Mouse (Mus musculus): ENCODE results near the gene Dbh.

The Dbh gene

DNA sequence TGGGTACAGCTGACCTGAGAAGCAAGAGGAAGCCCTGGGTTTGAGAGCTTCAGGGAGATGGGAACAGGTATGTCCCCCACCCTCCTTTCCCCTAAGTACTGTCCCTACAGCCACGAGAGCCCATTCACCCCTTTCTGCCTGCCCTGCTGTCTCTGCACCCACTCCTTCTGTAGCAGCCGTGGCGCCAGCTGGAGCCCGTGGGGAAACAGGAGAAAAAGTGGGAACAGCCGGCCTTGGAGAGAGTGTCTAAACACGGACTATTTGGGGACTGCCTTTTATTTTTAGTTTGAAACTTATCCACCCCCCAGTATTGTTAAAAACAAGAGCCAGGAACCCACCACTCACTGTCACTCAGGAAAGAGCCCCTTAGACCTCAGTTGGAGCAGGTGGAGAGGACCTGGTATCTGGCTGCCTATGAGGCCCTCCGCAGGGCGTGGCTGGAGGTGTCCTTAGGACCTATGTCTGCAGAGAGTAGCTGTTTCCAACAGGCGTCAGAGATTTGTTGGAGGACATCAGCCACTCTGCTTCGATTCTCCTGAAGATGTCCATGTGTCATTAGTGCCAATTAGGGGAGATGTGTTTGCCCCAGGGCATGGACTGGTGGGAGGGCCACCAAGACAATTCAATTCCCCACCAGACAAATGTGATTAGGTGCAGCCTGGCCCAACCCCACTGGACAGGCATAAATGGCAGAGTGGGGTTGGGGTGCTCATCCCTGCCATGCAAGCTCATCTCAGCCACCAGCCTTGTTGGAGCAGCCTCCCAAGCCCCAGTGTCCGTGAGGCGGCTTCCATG, at the start of gene Dbh:
Dbh (plus strand) TSS at position 438 of the 795 bp plus-strand sequence.
- DNase-seq (ENCODE audit: low spot score), result no peak

DNA sequence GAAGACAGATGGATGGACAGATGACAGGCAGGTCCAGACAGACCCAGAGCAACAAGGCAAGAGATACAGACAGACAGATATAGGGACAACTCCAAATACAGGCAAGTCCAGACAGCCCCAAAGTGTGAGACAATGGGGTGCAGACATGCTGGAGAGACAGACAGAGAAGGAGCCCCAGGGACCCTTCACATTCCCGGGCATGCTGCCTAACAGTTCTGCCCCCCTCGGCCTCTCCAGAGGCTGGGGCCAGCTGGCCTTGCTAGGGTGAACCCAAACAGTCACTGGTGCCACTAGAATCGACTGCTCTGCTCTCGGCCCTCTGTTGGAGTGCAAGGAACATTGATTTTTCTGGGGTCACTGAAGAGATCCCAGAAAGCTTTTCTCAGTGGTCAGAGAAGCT, 46.6 kb upstream of the Dbh start:
- DNase-seq (ENCODE audit: low spot score), result no peak

DNA sequence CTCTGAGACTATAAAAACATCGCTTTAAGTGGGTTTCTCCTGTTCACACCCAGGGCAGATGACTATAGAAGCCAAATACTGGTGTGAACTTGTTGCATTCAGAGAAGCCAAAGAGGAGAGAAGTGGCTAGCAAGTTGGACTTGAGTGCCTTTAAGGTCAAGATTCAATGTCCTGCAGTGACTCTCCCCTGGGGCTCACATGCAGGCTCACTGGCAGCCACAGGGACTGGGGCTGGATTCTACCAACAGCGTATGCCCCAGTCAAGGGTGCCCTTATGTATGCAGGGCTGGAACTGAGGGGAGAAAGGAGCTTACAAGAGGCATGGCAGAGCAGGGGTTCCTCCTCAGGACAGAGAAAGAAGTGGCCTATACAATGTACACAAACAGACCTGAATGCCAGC, 45.3 kb upstream of the Dbh start:
- DNase-seq (ENCODE audit: low spot score), result no peak

DNA sequence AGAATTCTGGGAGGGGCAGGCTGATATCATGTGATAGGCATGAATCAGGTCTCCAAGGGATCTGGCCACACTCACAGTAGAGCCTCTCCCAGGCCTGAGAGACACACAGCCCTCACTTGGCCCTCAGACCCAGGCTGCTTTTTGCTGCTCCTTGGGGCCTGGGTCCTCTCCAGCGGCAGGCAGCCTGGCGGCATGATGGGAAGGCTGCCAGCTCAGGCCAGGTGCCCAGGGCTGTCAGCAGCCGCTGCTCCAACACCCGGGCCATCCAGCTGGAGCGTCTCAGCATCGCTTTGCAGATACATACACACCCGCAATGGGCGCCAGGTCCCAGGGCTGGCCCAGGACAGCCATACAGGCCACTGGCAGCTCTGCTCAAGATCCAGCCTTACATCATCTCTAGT, 44.8 kb upstream of the Dbh start:
- DNase-seq (ENCODE audit: low spot score), result no peak

DNA sequence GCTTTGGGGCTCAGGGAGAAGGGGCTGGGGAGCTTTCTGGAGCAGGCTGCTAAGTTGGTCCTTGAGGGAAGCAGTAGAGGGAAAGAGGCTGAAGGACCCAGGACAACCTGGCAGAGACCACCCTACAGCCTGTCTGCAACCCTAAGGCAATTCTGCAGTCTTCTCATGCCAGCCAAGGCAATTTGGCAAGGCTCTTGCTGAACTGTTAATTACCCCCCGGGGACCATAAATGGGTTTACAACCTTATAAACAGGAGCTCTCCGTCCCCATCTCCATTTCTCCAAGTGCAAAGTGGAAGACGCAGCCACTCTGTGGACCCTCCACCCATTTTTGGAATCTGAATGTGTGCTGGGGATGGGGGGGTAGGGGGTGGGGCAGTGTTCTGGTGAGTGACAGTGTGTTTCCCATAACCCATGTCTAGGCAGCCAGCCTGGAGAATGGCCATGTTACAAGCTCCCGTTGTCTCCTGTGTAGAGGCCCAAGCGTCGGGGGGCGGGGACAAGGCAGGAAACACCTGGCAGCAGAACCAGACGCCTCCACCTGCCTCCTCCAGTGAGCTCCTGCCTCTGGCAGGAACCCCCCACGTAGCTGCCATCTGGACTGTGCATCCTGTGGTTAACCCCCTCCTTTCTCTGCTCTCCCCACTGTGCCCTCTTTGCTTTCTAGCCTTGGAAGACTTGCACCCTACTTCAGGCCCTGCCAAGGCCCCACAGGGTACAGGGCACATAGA, 43.2 kb upstream of the Dbh start:
- DNase-seq (ENCODE audit: low spot score), result no peak

DNA sequence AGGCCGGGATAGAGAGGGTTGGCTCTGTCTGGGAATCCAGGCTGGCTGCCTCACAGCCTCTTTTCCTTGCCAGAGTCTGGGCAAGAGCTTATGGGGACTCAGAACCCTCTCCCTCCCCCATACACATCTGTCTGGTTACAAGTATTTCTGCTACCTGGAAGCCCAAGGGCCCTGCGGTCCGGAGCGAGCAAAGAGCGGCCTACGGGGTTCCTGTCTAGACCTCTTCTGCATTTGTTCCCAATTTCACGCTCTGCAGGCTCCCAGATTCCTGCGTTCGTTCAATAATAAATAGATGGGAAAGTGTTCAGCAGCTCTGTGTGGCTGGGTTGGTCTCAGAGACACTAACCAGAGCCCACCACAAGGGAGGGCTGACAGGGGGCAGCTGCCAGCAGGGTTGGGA, 42.5 kb upstream of the Dbh start:
- DNase-seq (ENCODE audit: low spot score), result no peak

DNA sequence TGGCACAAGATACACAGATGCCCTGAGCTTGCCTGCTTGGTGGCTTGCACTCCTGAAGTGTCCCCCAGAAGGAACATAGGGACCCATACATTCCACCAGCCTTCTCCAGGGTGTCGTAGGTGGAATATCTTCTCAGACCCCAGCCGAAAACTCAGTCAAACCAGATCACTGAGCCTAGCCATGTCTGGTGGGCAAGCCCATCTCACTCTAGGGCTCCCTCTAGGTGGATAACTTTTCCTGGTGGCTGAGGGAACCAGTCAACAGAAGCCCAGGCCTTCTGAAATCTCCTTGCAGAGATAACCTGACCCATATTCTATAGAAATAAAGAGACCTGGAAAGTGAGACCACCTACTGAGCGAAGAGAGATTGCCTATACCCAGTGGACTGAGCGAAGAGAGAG, 41.9 kb upstream of the Dbh start:
- no peak for DNase-seq (ENCODE audit: low spot score)

DNA sequence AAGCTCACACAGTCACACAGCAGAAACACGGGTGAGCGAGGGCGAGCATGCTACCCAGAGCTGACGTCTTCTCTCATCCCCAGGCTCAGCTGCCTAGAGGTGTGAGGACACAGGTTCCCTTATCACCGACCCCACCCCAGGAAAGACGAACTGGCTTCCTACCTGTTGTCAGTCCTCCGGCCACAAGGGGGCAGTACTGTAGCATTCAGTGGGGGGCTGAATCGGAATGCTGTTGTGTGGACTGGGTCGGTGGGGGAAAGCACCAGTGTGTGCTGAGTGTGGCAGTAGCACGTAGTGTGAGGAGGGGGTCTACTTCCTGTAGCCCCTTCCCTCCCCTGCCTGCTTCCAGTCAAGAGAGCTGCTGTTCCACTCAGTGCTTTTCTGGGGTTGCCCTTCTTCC, 39.1 kb upstream of the Dbh start:
- no peak for DNase-seq (ENCODE audit: low spot score)

DNA sequence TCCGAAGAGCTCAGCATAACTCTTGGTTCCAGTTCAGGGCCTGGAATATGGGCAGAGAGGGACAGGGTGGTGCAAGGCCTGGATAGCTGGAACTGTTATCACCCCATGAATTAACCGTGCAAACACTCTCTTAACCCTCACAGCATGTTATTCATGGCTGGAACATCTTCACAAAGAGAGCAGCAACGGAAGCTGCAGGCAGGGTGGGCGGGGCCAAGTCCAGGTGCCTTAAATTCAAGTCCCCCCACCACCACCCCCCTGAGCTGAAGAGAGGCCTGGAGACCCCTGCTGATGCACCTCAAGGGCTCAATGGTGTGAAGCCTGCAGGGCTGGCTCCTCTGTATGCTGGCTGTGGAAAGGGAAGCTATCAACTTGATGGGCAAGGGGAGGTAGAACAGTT, 38.5 kb upstream of the Dbh start:
- no peak for DNase-seq (ENCODE audit: low spot score)

DNA sequence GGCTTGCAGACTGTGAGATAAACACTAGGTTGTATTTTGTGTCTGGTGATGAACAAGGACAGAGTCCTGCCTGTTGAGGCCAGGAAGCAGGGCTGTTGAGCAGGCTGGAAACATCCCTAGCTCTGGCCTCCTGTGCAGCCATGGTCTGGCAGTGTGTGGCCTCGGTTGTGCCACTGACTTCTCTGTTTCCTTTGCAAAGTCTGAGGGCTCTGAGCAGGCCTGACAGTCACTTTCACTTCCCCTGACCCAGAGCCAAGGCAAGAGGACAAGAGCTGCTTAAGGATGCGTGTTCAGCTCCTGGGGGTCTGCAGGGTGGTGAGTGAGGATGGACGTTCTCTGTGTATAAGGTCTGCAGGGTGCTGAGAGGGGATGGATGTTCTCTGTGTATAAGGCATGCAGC, 36.0 kb upstream of the Dbh start:
- no peak for DNase-seq (ENCODE audit: low spot score)

DNA sequence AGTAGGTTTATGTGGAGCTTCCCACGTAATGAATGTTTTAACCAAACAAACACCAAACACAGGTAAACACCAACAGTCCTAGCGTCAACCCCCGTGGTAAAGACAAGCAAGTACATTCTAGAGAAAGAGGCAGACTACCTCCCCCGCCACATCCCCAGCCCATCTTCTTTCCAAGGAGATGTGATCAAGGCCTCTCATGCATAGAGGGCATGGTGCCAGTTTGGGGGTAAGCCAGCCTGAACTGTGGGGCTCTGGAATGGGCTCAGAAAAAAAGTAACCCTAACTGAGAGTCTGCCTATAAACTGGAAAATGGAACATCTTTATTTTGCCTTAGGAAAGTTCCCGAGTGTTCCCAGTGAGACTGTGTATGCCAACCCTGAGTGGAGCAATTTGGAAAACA, 29.1 kb upstream of the Dbh start:
- no peak for DNase-seq (ENCODE audit: low spot score)

DNA sequence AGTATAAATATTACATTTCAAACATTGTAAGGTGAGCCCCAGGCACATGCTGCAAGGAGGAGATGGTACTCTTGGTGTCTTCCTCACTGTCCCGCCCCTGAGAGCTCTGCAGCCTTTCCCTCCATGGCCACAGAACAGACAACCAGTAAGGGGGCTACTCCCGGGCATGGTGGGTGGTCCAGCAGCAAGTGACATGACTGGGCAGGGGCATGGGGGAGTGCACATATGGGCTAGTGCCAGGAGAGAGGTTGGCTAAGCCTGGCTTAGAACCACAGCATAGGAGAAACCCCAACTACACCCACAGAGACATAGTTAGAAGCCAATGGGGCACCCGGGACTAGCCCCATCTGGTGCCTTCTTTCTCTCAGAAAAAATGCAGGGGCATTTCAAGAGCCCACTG, 28.7 kb upstream of the Dbh start:
- no peak for DNase-seq (ENCODE audit: low spot score)

DNA sequence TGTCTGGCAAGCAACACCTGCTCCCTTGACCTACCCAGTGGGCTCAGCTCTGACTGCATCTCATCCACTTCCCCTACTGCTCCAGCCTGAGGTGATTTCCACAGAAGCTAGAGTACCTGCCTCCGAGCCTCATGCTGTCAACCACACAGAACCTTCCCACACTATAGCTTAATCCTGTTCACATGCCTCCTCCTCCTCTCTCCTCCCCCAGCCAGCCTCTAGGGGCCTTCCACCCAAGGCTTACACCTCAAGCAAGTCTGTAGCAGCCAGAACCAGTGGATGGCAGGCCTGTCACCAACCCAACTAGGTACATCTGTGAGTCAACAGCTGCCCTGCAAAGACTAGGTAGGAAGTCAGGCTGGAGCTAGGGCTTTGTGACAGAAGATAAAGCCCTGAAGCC, 28.2 kb upstream of the Dbh start:
- no peak for DNase-seq (ENCODE audit: low spot score)

DNA sequence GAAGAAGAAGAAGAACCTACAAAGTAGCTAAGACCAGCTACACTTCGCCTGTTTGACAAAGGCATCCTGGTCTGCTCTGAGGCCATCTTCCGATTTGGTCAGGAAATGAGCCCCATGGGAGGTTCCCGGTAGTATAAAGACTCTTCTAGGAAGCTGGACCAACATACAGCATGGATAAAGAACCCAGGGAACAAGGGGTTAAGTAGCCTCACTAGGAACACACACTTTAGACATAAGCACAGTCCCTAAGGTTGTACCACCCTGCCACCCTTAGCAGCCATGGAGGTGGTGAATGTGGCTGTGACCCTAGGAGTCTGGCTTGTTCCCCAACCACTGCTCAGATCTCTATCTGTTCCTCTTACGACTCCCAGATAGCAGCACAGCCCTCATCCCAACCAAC, 26.7 kb upstream of the Dbh start:
- no peak for DNase-seq (ENCODE audit: low spot score)

DNA sequence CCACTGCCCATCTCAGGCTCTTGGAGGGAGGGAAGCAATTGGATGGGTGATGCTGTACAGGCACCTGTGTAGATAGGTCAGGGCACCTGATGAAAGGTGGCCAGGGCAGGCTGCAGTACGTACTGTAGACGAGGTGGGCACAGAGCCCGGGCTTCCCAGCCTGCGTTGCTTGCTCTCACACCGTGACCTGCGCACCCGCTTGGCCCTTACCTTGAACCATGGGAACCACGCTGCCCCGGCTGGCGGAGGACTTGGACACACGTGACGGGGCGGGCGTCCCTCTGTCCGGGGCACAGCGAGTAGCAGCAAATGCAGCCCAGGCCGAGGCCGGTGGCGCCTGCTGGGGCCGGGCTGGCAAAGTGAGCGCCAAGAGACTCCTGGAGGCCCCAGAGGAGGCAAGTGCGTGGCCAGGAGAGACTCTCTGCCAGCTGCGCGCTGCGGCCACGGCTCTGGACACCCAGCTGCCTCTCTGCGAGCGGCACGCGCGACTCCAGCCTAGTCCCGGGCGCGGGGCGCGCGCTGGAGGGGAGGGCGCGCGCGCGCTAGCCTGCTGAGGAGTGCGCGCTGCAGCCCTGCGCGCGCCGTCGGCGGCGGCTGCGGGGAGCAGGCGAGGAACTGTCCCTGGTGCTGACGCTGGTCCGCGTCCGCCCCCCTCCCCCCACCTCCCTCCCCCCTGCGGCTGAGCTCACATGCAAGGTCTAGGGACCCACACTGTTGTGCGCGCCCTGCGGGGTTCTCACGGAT, 22.9 kb upstream of the Dbh start, which contains the start of gene Fam163b:
Fam163b (minus strand) TSS at position 542 of the 744 bp plus-strand sequence.
- no peak for DNase-seq (ENCODE audit: low spot score)

DNA sequence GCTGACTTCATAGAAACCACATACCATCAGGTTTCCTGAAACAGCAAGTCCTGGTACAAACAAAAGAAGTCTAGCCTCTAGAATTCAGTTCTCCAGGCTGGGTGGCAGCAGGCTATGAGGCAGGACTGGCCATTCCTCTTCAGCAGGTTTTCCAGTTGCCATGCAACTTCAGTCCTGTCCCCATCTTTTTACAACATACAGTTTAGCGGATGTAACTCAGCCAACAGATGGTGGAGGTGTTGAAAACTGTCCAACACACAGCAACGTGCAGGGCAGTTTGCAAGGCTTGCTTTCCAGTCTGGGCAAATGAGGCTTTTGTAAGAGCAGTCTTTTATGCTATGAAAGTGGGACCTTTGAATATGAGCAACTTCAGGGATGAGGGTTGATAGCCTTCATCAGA, 20.1 kb upstream of the Dbh start:
- no peak for DNase-seq (ENCODE audit: low spot score)

DNA sequence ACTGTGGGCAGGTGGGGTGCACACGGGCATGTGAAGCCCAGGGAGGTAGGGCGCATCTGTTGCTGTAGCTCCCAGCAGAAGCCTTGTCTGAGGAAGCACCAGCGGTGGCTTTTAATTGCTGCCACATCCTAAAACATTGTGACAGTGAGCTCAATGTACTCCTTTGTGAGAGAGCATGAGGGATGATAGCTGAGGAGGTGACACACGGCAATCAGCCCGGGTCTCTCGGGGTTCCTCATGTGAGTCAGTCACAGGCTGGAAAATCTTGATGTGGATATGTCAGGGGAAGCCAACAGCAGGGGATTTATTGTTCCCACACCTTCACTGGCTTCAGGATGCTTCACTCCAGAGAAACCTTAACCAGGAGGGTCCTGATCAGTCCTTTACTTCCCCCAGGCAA, 18.2 kb upstream of the Dbh start:
- DNase-seq (ENCODE audit: low spot score), result no peak

DNA sequence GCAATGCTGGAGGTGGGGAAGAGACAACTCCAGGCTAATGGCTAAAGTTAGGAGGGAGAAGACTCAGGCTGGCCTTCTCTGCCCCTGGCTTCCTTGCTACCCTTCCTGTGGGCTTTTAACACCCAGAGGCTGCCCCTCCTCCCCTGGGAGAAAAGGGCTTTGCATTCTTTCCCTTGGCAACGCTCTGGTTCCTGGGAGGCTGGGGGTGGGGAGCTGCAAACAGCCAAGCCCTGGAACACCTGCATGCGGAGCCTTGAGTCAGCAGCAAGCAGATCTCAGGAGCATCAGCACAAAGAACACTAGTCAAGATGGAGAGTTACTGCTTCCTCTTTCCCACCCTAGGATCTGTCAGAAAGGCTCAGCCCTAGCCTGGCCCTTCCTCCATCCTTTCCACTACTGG, 15.6 kb upstream of the Dbh start:
- no peak for DNase-seq (ENCODE audit: low spot score)

DNA sequence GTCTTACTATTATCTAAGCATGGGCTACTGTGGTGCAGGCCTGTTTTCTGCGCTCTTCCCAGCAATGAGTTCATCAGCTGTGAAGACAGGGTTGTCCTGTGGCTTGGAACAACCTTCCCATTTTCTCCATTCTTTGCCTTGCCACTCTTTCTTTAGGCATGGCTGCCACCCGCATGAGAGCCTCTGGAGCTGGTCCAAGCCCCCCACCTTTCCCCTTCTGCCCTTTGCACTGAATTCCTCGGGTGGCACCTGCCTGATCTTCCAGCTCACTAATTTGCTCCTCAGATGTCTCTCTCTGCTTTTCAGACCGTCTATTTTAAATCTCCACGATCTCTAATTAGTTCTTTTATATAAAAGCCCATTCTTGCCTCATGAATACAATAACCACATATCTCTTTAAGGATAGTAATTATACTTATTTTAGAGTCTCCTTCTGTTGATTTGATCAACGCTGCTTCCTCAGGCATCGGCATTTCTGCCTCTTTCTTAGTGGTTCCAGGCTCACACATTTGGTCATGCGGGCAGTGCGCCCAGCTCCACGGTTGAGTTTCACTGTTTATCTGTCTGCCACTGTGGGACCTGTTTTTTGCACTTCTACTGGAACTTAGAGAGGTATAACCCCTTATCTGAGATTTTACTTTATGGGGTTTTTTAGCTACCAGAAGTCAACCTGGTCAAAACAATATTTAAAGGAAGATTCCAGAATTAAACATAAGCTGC, 10.4 kb upstream of the Dbh start:
- no peak for DNase-seq (ENCODE audit: low spot score)

DNA sequence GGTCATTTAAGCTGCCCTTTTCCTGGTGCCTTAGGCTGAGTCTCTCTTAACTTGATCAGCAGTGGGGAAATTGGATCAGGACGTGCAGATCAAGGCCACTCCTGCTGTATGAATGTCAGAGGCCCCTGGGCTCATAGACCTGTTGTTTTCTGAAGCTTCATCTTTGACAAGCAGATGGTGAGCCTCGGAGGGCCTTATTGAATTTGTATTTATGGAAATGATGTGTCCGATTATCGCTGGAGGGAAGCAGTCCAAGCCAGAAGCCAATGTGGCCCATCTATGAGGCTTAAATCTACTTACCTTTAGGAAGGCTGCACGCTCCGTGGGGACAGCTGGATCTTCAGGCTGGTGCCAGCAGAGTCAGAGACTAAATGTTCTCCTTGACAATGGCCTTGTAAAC, 8.4 kb upstream of the Dbh start:
- DNase-seq (ENCODE audit: low spot score), result no peak

DNA sequence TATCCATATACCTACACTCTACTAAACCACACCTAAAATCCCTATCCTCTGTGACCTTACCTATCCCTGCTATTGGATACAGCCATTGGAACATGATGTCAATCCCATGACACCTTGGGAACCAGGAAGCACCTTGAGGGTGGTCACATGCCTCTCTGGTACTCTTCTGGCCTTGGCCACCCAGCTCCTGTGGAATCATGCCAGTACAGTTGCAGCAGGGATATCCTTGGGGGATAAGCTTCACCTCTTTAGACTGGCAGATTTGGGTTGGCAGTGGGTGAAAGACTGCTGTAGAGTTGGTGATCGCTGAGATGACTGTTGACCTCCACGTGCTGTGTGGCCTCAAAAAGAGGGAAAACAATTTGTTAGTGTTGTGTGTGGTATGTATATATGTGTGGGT, 3.5 kb upstream of the Dbh start:
- no peak for DNase-seq (ENCODE audit: low spot score)

DNA sequence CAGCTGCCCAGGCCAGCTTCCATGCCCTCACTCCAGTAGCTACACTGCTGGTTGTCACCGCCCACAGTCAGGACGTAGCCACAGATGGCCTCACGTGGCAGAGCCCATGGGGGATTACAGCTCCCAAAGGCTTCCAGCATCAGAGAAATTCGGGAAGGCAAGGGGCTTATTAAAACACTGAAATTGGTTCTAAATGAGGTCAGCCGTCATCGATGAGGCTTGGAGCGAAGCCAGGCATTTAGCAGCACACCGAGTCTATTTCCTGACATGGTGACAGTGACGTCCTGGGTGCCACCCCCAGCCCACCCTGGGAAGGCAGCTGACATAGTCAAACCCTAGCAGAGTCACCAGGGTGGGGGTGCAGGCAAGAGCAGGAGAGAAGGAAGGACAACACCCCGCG, 2.4 kb upstream of the Dbh start:
- DNase-seq (ENCODE audit: low spot score), result no peak

All from ovary, adult 18-20 months (tissue).